Mouse (Mus musculus) thymus, postnatal 25 days (tissue): Measurements from ENCODE around the gene Tktl2.

Source experiments
- DNase-seq: peaks from one replicate; pipeline ENCODE4 v3.0.0; 2022

Tktl2 gene

GRCm38 (mm10) chr8:66511537-66511936, at the start of gene Tktl2:
TSS of gene Tktl2 (plus strand) at chr8:66511756.
- no peak for DNase-seq

DNA sequence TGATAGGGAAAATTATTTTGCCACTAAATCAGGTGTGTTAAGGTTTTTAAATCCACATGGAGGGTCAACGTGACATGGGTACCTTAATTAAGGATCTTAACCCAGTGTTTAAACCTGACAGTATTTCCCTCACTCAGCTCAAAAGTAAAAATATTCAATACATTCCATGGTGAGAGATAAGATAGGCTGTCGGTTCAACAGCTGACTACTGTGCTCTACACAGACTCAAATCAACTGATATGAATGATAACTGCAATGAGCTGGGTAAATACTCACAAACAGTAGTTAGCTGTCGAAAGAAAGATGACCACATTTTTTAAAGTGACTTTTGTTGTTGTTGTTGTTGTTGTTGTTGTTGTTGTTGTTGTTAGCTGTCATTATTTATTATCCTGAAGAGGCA, 41.7 kb upstream of the Tktl2 start:
- DNase-seq, result no peak

DNA sequence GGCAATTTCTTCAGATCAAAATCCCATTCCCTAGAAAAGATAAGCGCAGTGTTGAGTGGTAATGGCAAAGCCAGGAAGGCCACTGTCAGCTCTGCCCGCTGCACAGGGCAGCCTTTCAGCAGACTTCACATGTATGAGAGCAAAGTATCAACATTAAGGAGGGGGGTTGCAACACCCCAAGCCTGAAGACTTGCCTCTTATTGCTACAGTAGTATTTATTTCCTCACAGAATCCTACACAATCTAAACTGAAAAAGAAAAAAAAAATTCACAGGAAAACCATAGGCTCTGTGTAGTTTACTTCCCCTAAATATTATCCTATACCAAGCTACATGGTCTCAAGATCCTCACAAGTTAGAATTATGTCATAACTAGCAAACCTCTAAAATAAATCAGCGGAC, 34.7 kb upstream of the Tktl2 start:
- no peak for DNase-seq

DNA sequence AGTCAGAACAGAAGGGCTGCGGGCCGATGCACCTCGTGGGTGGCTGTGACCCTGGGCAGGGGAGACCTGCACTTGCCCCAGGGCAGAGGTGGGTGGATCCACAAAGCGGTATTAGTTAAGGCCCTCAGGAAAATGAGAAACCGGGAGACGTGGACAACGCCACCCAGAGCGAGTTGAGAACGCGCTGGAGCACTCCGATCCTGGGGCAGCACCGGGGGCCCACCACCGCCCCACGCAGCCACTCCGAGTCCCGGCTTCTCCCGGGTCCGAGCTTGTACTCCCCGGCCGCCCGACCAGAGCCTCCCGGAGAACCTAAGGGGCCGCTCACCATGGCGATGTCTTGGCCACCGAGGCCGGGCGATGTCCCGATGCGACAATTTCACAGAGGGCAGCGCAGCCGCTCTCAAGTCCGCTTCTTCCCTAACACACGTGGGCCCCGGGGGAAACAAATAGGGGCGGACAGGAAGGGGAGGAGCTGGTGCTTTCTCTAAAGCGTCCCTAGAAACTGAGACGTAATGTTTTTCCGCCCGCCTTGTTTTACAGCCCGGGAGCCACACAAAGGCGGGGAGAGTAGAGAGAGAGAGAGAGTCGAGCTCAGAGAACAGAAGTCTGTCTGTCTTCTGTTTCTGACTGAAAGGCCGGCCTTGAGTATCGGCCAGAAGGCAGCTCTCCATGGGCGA, 25.3 kb upstream of the Tktl2 start, which contains the start of gene Tma16:
Tma16 (minus strand) TSS at position 447 of the 680 bp plus-strand sequence.
- DNase-seq, result peak; percentile 79

DNA sequence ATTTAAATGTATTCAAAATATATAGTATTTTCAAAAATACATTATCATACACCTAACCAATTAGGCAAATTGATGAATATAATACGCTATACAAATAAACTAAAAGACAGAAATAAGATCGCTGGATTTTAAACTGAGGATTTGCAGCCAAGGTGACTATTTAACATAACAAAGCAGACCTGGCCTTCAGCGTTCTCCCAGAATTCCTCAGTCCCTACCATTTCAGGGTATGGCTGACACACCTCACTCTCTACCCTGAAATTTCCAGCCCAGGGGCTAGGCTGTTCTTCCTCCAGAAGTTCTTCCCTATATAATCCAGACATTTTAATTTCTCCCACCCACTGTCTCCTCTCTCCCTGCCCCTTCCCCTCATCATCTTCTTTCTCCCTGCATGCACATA, 23.0 kb upstream of the Tktl2 start:
- DNase-seq, result no peak

DNA sequence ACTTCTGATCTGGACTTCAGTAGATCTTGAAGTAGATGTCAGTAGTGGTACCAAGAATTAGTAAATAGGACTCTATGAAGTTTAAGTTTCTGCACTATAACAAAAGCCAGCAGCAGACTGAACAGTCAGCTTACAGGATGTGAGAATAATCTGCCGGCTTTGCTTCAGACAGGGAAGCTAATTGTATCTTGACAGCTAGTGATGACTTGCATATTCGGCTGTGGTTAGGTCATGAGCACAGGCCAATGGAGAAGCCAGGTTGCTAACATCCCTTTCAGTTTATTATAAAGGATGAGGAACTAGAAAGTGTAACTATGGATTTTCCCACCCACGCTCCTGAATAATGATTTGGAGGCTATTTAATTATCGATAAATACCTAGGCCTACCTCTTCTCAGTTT, 20.9 kb upstream of the Tktl2 start:
- no peak for DNase-seq

DNA sequence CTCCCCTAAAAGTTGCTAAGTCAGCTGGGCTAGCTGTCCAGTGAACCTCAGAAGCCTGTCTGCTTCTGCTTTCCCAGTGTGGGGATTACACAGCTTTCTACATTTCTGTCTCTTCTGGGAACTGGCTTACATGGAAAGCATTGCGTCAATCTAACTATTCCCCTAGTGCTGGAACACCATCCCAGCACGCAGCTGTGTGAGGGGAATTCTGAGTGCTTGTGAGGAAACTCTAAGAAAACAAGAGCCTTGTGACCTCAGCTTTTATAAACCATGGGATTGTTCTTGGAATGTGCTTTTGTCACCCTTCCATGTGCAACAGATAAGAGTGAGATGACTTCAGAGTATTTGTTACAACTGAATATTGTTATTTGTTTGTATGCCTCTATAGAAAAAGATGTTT, 17.1 kb upstream of the Tktl2 start:
- DNase-seq, result no peak

DNA sequence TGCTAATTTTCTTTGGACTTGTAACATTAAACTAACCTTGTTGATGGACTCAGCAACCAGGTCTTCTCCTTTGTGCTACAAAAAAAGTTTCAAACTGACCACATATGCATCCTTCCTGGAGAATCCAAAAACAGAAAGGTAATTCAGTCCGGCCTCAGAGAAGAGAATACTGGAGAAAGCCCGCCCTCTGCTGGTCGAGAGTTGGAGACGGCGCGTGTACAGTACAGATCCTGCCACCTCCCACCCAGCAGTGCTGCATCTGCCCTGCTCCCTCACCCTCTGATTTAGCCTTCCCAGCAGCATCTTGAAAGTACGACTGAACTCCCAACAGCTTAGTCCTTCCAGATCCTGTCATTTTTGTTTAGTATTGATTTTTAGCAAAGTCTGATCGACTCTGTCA, 15.8 kb upstream of the Tktl2 start:
- peak; percentile 64 for DNase-seq

DNA sequence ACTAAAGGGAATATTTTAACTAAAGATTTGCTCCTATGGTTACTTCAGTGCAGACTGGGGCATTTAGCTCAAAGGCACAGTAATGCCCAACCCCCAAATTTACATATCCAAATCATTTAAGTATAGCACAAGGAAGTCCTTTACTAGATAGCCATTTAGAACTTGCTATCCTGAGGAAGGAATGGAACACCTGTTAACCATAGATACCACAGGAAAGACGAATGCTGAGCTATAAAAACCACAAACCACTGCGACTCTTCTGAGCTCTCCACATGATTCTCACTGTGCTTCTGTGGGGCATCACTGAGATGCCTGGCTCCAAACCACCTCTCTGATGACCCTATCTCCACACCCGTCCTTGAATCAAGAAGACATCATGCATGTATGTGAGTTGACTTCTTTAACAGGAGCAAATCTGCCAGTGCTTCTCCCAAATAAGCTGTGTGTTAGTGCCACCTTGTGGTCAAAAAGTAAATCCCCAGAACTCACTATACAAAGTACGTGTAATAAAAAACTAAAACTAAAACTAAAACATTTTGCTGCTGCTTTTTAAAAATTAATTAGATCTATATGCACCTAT, 14.5 kb upstream of the Tktl2 start:
- DNase-seq, result peak; percentile 3

DNA sequence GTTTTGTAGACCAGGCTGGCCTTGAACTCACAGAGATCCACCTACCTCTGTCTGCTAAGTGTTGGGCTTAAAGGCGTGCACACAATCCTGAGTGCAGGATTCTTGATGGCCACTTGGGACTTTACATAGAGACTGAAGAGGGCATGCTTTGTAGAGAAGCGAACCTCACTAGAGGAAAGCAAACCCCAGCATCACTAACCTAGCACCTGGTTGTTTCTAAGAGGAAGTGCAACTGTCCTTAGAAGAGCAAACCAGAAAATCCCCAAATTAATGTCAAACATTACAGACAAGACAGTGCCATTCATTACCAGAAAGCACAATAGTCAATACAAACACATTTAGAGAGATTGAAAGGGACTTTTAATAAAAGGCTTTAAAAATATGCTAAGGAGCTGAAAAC, 8.2 kb upstream of the Tktl2 start:
- DNase-seq, result no peak

GRCm38 (mm10) chr8:66519149-66519548, 7.6 kb downstream of the Tktl2 start:
- no peak for DNase-seq

DNA sequence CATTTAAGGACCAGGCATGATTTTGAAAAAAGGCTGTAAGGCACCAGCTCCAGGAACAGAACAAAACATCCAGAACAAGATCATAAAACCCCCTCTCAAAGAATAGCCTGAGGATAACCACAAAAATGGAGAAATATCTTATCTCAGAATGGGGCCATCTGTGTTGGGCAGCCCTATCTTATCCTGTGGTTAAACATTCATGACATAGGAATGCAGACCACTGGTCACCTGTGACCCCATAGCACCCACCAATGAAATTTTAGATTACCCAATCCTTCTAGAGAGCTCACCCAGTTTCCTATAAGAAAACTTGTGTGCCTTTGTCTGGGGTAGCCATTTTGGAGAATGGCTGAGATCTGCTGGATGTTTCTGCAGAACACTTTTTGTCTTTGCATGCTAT, 9.0 kb downstream of the Tktl2 start:
- DNase-seq, result no peak

DNA sequence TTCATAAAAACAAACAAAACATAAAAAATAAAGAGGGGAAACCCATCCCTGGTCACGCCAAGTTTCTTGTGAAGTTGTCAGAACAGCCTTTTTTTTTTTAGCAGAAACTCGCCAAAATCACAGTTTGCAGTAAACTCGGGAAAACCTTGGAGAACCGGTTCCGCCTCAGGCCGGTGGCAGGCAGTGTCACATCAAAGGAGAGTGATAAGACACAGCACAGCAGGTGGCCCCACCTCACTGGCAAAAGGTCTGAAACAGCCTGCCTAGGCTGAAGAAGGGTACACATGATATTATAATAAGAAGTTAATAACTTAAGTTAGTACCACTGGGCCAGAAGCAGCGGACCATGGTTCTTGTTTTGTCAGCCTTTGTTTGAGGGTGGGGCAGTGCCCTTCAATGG, 38.5 kb downstream of the Tktl2 start:
- DNase-seq, result no peak
